Mouse (Mus musculus) hindbrain, postnatal 0 days (tissue): ENCODE results near the gene Helz. TPM values are rescaled to one million over a fixed set of nuclear protein-coding genes. Genes with fewer than 3 reads are reported as not detected.

Experiments
- ATAC-seq: fragments of 200-750 bp; cut with Nextera tagmentation; 2 replicates; pipeline ENCODE4 v1.8.0; 2017; ENCODE audit warnings: mild to moderate bottlenecking, moderate TSS enrichment, moderate library complexity
- DNase-seq: peaks from one replicate; pipeline ENCODE4 v3.0.0-alpha.2; 2015; ENCODE audit warnings: low spot score
- H3K27ac ChIP-seq: fragments of 300-500 bp; sonication (generic); 2 replicates; pipeline ENCODE4 v1.5.1; 2014; ENCODE audit warnings: mild to moderate bottlenecking
- H3K27me3 ChIP-seq: fragments of 300-500 bp; sonication (generic); 2 replicates; pipeline ENCODE4 v1.6.1; 2014; ENCODE audit warnings: low read length, mixed read lengths; ENCODE audit not compliant: insufficient read depth
- H3K36me3 ChIP-seq: fragments of 300-500 bp; sonication (generic); 2 replicates; pipeline ENCODE4 v1.6.1; 2014; ENCODE audit warnings: low read length, mixed read lengths; ENCODE audit not compliant: insufficient read depth
- H3K4me1 ChIP-seq: fragments of 300-500 bp; sonication (generic); 2 replicates; pipeline ENCODE4 v1.6.1; 2014; ENCODE audit warnings: antibody characterized with exemption, low read length, mixed read lengths; ENCODE audit not compliant: insufficient read depth
- H3K4me2 ChIP-seq: fragments of 300-500 bp; sonication (generic); 2 replicates; pipeline ENCODE4 v1.6.1; 2014; ENCODE audit warnings: low read depth, mild to moderate bottlenecking, low read length, moderate library complexity, mixed read lengths
- H3K4me3 ChIP-seq: fragments of 300-500 bp; sonication (generic); 2 replicates; pipeline ENCODE4 v1.5.1; 2014; ENCODE audit warnings: low read length
- H3K9ac ChIP-seq: fragments of 300-500 bp; sonication (generic); replicated peaks from 2 replicates; pipeline ENCODE4 v1.6.1; 2014; ENCODE audit warnings: mild to moderate bottlenecking, low read length, moderate library complexity, mixed read lengths
- H3K9me3 ChIP-seq: fragments of 300-500 bp; sonication (generic); 2 replicates; pipeline ENCODE4 v1.6.1; 2016; ENCODE audit warnings: low read length, mixed read lengths
- CTCF ChIP-seq: IDR thresholded peaks from 2 replicates; pipeline ENCODE4 v1.5.1; 2016; ENCODE audit warnings: antibody characterized with exemption, control low read depth, low read depth
- WGBS: fragments of 180-500 bp; shearing (Covaris S2); extraction: QIAGEN DNeasy Blood & Tissue Kit; methylation state at CpG from one replicate; pipeline ENCODE4 v1.1.7; 2014; 5-methylcytosine and 5-hydroxymethylcytosine counted together
- polyA plus RNA-seq: library from polyadenylated mRNA; unstranded; fragments of >200 nt; fragmentation: Nextera tagmentation; extraction: Ambion mirVana; gene quantifications from 2 replicates; pipeline ENCODE4 v1.2.1, GENCODE M21; 2015
- total RNA-seq: library from RNA; depleted of rRNA; stranded (reverse); fragments of >200 nt; gene quantifications from 2 replicates; pipeline ENCODE4 v1.2.3, GENCODE M21; 2014

Gene Helz
- total and polyA plus RNA-seq, 2 experiments from 2014 or later, result 8.4 to 18.3 TPM

GRCm38 (mm10) chr11:107724603-107725002, 176.9 kb downstream of the Helz start:
- Histone ChIP-seq H3K4me3 (no peak overlapping the region), H3K4me1 (no peaks in the 10 kb centered on the region), H3K9me3 (no peaks in the 10 kb centered on the region), H3K27ac (no peak overlapping the region), H3K9ac (no peak overlapping the region), H3K27me3 (no peaks in the 10 kb centered on the region), H3K36me3 (no peaks in the 10 kb centered on the region), H3K4me2 (no peak overlapping the region)
- 91% methylated on average over 8 of the region's 8 CpGs for WGBS
- DNase-seq (no peak), ATAC-seq (no peak)
- TF ChIP-seq CTCF, result no peak

GRCm38 (mm10) chr11:107728073-107728863, 180.5 kb downstream of the Helz start:
- Histone ChIP-seq H3K9me3 (no peaks in the 10 kb centered on the region), H3K4me1 (no peaks in the 10 kb centered on the region), H3K36me3 (peaks cover 10% of the 10 kb centered on the region; the same call in 1 of the 2 replicates), H3K27ac (no peak overlapping the region), H3K9ac (no peak overlapping the region), H3K4me2 (no peak overlapping the region), H3K4me3 (no peak overlapping the region), H3K27me3 (no peaks in the 10 kb centered on the region)
- peak; percentile 52 for TF ChIP-seq CTCF
- DNase-seq (peak; percentile 73), ATAC-seq (peak; percentile 85)
- 76% methylated on average over 13 of the region's 13 CpGs for WGBS

GRCm38 (mm10) chr11:107729141-107729540, 181.4 kb downstream of the Helz start:
- 70% methylated on average over 7 of the region's 7 CpGs for WGBS
- Histone ChIP-seq H3K27ac (peak overlapping the region; percentile 21; the same call in 1 of the 2 replicates), H3K4me1 (no peaks in the 10 kb centered on the region), H3K9ac (no peak overlapping the region), H3K4me2 (no peak overlapping the region), H3K36me3 (peaks cover 14% of the 10 kb centered on the region; the same call in 1 of the 2 replicates), H3K4me3 (no peak overlapping the region), H3K27me3 (no peaks in the 10 kb centered on the region), H3K9me3 (no peaks in the 10 kb centered on the region)
- DNase-seq (no peak), ATAC-seq (no peak)
- TF ChIP-seq CTCF, result no peak

- WGBS, result 63% methylated on average over 4 of the region's 4 CpGs
- no peak for TF ChIP-seq CTCF
Observed at GRCm38 (mm10) chr11:107730940-107731339, 183.2 kb downstream of the Helz start.

GRCm38 (mm10) chr11:107731498-107731897, 183.8 kb downstream of the Helz start:
- ATAC-seq (no peak), DNase-seq (no peak)
- 71% methylated on average over 5 of the region's 5 CpGs for WGBS
- no peak overlapping the region for H3K27ac ChIP-seq
- H3K9ac ChIP-seq, result no peak overlapping the region
- H3K4me1 ChIP-seq, result no peaks in the 10 kb centered on the region
- no peak overlapping the region for H3K4me3 ChIP-seq
- H3K27me3 ChIP-seq, result no peaks in the 10 kb centered on the region
- no peak for TF ChIP-seq CTCF
- H3K9me3 ChIP-seq, result no peaks in the 10 kb centered on the region
- no peak overlapping the region for H3K4me2 ChIP-seq
- peaks cover 25% of the 10 kb centered on the region for H3K36me3 ChIP-seq

More at GRCm38 (mm10) chr11:107730940-107731339, 183.2 kb downstream of the Helz start:
- Histone ChIP-seq H3K9me3 (no peaks in the 10 kb centered on the region), H3K4me3 (no peak overlapping the region), H3K36me3 (peaks cover 25% of the 10 kb centered on the region), H3K27ac (no peak overlapping the region), H3K4me2 (no peak overlapping the region), H3K9ac (no peak overlapping the region), H3K4me1 (no peaks in the 10 kb centered on the region), H3K27me3 (no peaks in the 10 kb centered on the region)
- ATAC-seq (peak; percentile 36; the same call in 1 of the 2 replicates), DNase-seq (peak; percentile 25)

- peaks cover 25% of the 10 kb centered on the region for H3K36me3 ChIP-seq
- WGBS, result 75% methylated on average over 7 of the region's 7 CpGs
- DNase-seq (no peak), ATAC-seq (no peak)
- H3K27ac ChIP-seq, result no peak overlapping the region
- no peaks in the 10 kb centered on the region for H3K9me3 ChIP-seq
- peak; percentile 19; the same call in 1 of the 2 replicates for TF ChIP-seq CTCF
- H3K9ac ChIP-seq, result no peak overlapping the region
- H3K4me2 ChIP-seq, result no peak overlapping the region
- no peaks in the 10 kb centered on the region for H3K27me3 ChIP-seq
- H3K4me3 ChIP-seq, result no peak overlapping the region
- no peaks in the 10 kb centered on the region for H3K4me1 ChIP-seq
Observed at GRCm38 (mm10) chr11:107734133-107734532, 186.4 kb downstream of the Helz start.

GRCm38 (mm10) chr11:107737886-107738285, 190.2 kb downstream of the Helz start:
- WGBS, result 74% methylated on average over 6 of the region's 6 CpGs
- no peak for TF ChIP-seq CTCF
- H3K36me3 ChIP-seq, result peaks cover 19% of the 10 kb centered on the region

More at GRCm38 (mm10) chr11:107737886-107738285, 190.2 kb downstream of the Helz start:
- ATAC-seq (no peak), DNase-seq (no peak)
- H3K4me3 ChIP-seq, result no peak overlapping the region
- H3K9me3 ChIP-seq, result no peaks in the 10 kb centered on the region
- H3K4me2 ChIP-seq, result no peak overlapping the region
- no peak overlapping the region for H3K27ac ChIP-seq
- no peaks in the 10 kb centered on the region for H3K27me3 ChIP-seq
- H3K9ac ChIP-seq, result no peak overlapping the region
- no peaks in the 10 kb centered on the region; the same call in 1 of the 2 replicates for H3K4me1 ChIP-seq
